Mouse (Mus musculus) liver, embryonic 13.5 days (tissue): ENCODE measurements around the gene Tada1. TPM values are rescaled to one million over a fixed set of nuclear protein-coding genes. Genes with fewer than 3 reads are reported as not detected.

Experiments used
- ATAC-seq: fragments of 200-750 bp; cut with Nextera tagmentation; 2 replicates; pipeline ENCODE4 v1.8.0; 2017; ENCODE audit warnings: low read depth, mild to moderate bottlenecking, moderate number of reproducible peaks, moderate library complexity
- DNase-seq: peaks from one replicate; pipeline ENCODE4 v3.0.0; 2022
- H3K27ac ChIP-seq: fragments of 300-500 bp; sonication (generic); 2 replicates; pipeline ENCODE4 v1.5.1; 2015; ENCODE audit warnings: moderate library complexity, mild to moderate bottlenecking, inconsistent platforms
- H3K27me3 ChIP-seq: fragments of 300-500 bp; sonication (generic); 2 replicates; pipeline ENCODE4 v1.6.1; 2015; ENCODE audit warnings: mild to moderate bottlenecking, inconsistent platforms
- H3K36me3 ChIP-seq: fragments of 300-500 bp; sonication (generic); 2 replicates; pipeline ENCODE4 v1.6.1; 2015; ENCODE audit warnings: mild to moderate bottlenecking, inconsistent platforms
- H3K4me1 ChIP-seq: fragments of 300-500 bp; sonication (generic); replicated peaks from 2 replicates; pipeline ENCODE4 v1.6.1; 2015; ENCODE audit warnings: inconsistent platforms
- H3K4me2 ChIP-seq: fragments of 300-500 bp; sonication (generic); 2 replicates; pipeline ENCODE4 v1.6.1; 2015; ENCODE audit warnings: inconsistent platforms, mild to moderate bottlenecking, moderate library complexity
- H3K4me3 ChIP-seq: fragments of 300-500 bp; sonication (generic); replicated peaks from 2 replicates; pipeline ENCODE4 v1.5.1; 2015; ENCODE audit warnings: mild to moderate bottlenecking, inconsistent platforms
- H3K9ac ChIP-seq: fragments of 300-500 bp; sonication (generic); 2 replicates; pipeline ENCODE4 v1.6.1; 2015; ENCODE audit warnings: mild to moderate bottlenecking, inconsistent platforms
- H3K9me3 ChIP-seq: fragments of 300-500 bp; sonication (generic); replicated peaks from 2 replicates; pipeline ENCODE4 v1.6.1; 2016; ENCODE audit warnings: inconsistent platforms
- WGBS: fragments of 180-500 bp; shearing (Covaris S2); methylation state at CpG from one replicate; pipeline ENCODE4 v1.1.7; 2015; ENCODE audit not compliant: insufficient replicate concordance; 5-methylcytosine and 5-hydroxymethylcytosine counted together
- polyA plus RNA-seq: library from polyadenylated mRNA; unstranded; fragments of >200 nt; fragmentation: Nextera tagmentation; extraction: Ambion mirVana; gene quantifications from 2 replicates; pipeline ENCODE4 v1.2.1, GENCODE M21; 2015

Tada1 gene
- polyA plus RNA-seq, 1 experiment from 2014 or later = 25.7 TPM

DNA sequence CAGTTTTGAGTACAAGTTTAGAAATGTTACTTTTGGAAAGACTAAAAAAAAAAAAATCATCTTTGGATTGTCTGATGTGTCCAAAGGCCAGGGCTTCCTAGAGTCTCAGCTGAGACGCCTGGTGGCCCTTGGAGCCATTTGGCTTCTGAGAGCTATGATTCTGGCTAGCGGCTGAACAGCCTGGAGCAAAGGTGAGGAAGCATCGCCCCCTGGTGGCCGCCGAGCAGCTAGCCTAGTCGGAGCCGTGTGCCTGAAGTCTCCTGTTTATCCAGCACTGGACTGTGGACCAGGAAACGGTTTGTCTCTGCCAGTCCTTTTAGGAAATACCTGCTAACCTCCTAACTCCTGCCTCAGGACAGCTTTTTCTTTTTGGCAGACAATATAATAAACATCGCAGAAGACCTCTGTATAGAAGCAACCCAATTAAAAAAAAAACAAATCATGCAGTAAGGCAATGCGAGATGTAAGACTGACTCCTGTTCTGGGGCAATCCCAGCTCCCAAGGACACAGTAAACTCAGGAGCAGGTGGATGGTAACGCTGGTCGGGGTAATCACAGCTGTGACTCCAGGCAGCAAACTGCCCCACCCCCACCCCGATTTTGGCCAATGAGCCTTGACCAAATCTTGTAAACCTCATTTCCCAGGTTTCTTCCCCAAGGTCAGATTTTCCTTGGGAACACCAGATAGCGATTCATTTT lies 18.6 kb upstream of the Tada1 start:
- Histone ChIP-seq H3K9me3 (no peaks in the 10 kb centered on the region), H3K4me1 (no peaks in the 10 kb centered on the region), H3K4me3 (no peak overlapping the region), H3K9ac (no peak overlapping the region), H3K4me2 (no peak overlapping the region), H3K36me3 (no peaks in the 10 kb centered on the region), H3K27ac (no peak overlapping the region), H3K27me3 (no peaks in the 10 kb centered on the region)
- WGBS = 26% methylated on average over 14 of the region's 14 CpGs
- ATAC-seq = peak; percentile 70
- DNase-seq = peak; percentile 41

DNA sequence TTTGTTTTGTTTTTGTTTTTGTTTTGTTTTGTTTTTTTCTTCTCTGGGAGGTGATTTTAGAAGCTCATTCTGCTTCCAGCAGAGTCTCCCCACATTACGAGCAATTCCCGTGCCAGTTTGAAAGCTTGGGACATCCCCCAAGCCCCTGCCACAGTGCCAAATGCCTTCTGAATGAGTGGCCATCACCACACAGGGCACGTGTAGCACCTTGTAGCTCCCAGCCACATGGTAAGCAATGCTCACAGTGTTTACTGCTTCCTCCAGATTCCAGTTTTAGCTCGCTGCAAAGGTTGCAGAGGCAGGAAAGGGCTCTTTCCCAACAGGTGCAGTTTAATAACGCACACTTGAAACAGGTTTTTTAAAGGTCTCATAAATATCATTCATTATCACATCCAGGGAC lies 18.0 kb upstream of the Tada1 start:
- Histone ChIP-seq H3K4me1 (no peaks in the 10 kb centered on the region), H3K4me2 (no peak overlapping the region), H3K9ac (no peak overlapping the region), H3K27me3 (no peaks in the 10 kb centered on the region), H3K27ac (no peak overlapping the region), H3K4me3 (no peak overlapping the region), H3K36me3 (no peaks in the 10 kb centered on the region), H3K9me3 (no peaks in the 10 kb centered on the region)
- ATAC-seq (no peak), DNase-seq (no peak)
- 50% methylated on average over 5 of the region's 5 CpGs for WGBS

- H3K4me3 ChIP-seq = no peak overlapping the region
- no peaks in the 10 kb centered on the region for H3K36me3 ChIP-seq
- H3K27me3 ChIP-seq = no peaks in the 10 kb centered on the region
- no peaks in the 10 kb centered on the region for H3K9me3 ChIP-seq
- no peaks in the 10 kb centered on the region for H3K4me1 ChIP-seq
- WGBS = 45% methylated on average over 3 of the region's 3 CpGs
- no peak overlapping the region for H3K9ac ChIP-seq
- no peak for ATAC-seq
- H3K27ac ChIP-seq = no peak overlapping the region
- DNase-seq = no peak
- H3K4me2 ChIP-seq = no peak overlapping the region
Observed at GRCm38 (mm10) chr1:166361842-166362241, 17.1 kb upstream of the Tada1 start.

DNA sequence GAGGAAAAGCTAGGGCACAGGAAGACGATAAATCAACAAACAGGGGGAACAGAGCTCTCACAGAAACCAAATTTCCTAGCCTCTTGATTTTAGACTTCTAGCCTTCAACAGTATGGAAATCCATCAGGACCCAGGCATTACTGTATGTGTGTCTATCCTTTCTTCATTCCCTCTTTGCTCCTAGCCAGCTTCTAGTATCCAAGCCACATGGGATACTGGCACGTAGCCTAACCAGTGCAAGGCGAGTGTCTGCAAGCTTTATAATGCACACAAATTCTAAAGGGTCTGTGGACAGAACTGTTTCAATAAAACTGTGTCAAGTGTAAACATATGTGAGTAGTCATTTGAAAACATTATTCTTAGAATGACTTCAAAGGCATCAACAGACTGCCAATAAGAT lies 16.2 kb upstream of the Tada1 start:
- Histone ChIP-seq H3K36me3 (no peaks in the 10 kb centered on the region), H3K4me2 (no peak overlapping the region), H3K27me3 (no peaks in the 10 kb centered on the region), H3K27ac (no peak overlapping the region), H3K4me1 (no peaks in the 10 kb centered on the region), H3K4me3 (no peak overlapping the region), H3K9ac (no peak overlapping the region), H3K9me3 (no peaks in the 10 kb centered on the region)
- ATAC-seq (no peak), DNase-seq (no peak)
- WGBS = 53% methylated on average over 3 of the region's 3 CpGs

DNA sequence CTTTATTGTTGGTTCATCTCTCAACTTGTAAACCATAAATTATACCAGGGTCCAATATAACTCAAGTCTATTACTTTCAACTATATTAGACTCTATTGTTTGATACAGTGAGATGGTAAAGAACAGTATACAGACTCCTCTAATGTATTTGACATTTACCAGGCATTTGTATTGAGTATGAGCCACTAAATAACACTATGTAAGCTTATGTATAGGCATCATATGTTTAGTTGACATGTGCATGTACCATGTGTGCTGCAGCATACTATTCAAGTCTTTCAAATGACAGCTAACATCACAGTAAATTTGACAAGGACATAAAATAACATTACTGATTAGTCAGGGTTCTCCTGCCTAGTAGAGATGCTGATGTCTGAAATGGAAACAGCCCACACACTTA lies 15.8 kb upstream of the Tada1 start:
- DNase-seq = no peak

DNA sequence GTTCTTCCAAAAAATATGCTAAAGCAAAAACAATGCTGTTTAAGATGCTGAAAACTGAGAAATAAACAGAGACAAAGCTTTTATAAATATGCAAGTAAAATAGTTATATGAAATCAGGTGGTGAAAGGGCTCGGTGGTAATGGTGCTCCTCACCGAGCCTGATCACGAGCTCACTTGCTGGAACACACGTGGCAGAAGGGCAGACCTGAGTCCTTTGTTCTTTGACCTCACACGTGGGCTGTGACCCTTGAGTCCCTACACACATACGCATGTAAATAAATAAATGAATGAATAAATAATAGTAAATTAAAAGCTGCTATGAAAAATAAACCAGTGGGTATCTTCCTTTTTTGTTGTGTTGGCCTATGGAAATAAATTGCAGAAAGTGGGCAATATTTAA lies 1.7 kb upstream of the Tada1 start:
- WGBS = 76% methylated on average over 6 of the region's 6 CpGs
- ATAC-seq (no peak), DNase-seq (no peak)
- no peak overlapping the region for H3K4me3 ChIP-seq
- no peak overlapping the region for H3K4me2 ChIP-seq
- H3K27me3 ChIP-seq = no peaks in the 10 kb centered on the region
- 0 out of 2 replicates have a peak, but pooled peaks cover 4% of the 10 kb centered on the region for H3K9me3 ChIP-seq
- no peak overlapping the region for H3K9ac ChIP-seq
- no peaks in the 10 kb centered on the region for H3K36me3 ChIP-seq
- no peak overlapping the region for H3K27ac ChIP-seq
- peaks cover 29% of the 10 kb centered on the region for H3K4me1 ChIP-seq

More for the DNA sequence above, 15.8 kb upstream of the Tada1 start:
- no peaks in the 10 kb centered on the region for H3K4me1 ChIP-seq
- no peaks in the 10 kb centered on the region for H3K27me3 ChIP-seq
- no peak overlapping the region for H3K9ac ChIP-seq
- H3K9me3 ChIP-seq = no peaks in the 10 kb centered on the region
- H3K4me2 ChIP-seq = no peak overlapping the region
- H3K36me3 ChIP-seq = no peaks in the 10 kb centered on the region
- no peak overlapping the region for H3K4me3 ChIP-seq
- H3K27ac ChIP-seq = no peak overlapping the region
- no peak for ATAC-seq

GRCm38 (mm10) chr1:166378431-166379012 lies 375 bp upstream of the Tada1 start:
- H3K4me1 ChIP-seq = peaks cover 29% of the 10 kb centered on the region
- DNase-seq (no peak), ATAC-seq (no peak)
- H3K9me3 ChIP-seq = 0 out of 2 replicates have a peak, but pooled peaks cover 4% of the 10 kb centered on the region
- 10% methylated on average over 21 of the region's 21 CpGs for WGBS
- peaks cover 11% of the 10 kb centered on the region for H3K36me3 ChIP-seq
- H3K27ac ChIP-seq = peak overlapping the region; percentile 75
- peak overlapping the region; percentile 93 for H3K4me2 ChIP-seq
- H3K27me3 ChIP-seq = no peaks in the 10 kb centered on the region
- H3K4me3 ChIP-seq = peak overlapping the region; percentile 91
- H3K9ac ChIP-seq = peak overlapping the region; percentile 94

- Histone ChIP-seq H3K4me1 (peaks cover 29% of the 10 kb centered on the region), H3K9ac (peak overlapping the region; percentile 94), H3K4me3 (peak overlapping the region; percentile 91), H3K9me3 (no peaks in the 10 kb centered on the region), H3K4me2 (peak overlapping the region; percentile 93), H3K27ac (peak overlapping the region; percentile 84), H3K27me3 (no peaks in the 10 kb centered on the region), H3K36me3 (peaks cover 20% of the 10 kb centered on the region)
- peak; percentile 46 for ATAC-seq
- WGBS = 2% methylated on average over 39 of the region's 41 CpGs
- DNase-seq = peak; percentile 61
Observed at GRCm38 (mm10) chr1:166379630-166380231, 834 bp downstream of the Tada1 start.

- 42% methylated on average over 10 of the region's 10 CpGs for WGBS
- DNase-seq (no peak), ATAC-seq (no peak)
- Histone ChIP-seq H3K9me3 (no peaks in the 10 kb centered on the region), H3K9ac (peak overlapping the region; percentile 94; the same call in 1 of the 2 replicates), H3K4me1 (peaks cover 29% of the 10 kb centered on the region), H3K4me3 (peak overlapping the region; percentile 91; the same call in 1 of the 2 replicates), H3K27me3 (no peaks in the 10 kb centered on the region), H3K27ac (no peak overlapping the region), H3K36me3 (peaks cover 35% of the 10 kb centered on the region), H3K4me2 (peak overlapping the region; percentile 93)
Observed at GRCm38 (mm10) chr1:166381336-166381735, 2.4 kb downstream of the Tada1 start.

DNA sequence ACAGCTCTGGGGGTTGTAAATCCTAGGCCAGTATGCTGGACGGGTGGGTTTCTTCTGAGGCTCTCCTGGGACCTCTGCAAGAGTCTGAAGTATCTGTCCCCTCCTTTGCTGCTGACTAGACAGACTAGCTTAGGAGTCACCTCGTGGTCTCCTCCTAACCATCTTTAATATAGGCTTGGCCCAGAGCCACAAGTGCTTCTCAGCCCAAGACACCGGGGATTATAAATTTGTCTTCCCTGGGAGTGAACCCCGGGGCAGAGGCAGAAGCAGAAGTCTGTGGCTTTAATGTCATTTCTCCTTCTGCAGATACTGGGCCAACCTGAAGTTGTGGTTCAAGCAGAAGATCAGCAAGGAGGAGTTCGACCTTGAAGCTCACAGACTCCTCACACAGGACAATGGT lies 2.9 kb downstream of the Tada1 start:
- H3K27me3 ChIP-seq = no peaks in the 10 kb centered on the region
- peak overlapping the region; percentile 93; the same call in 1 of the 2 replicates for H3K4me2 ChIP-seq
- peaks cover 29% of the 10 kb centered on the region for H3K4me1 ChIP-seq
- H3K27ac ChIP-seq = no peak overlapping the region
- DNase-seq (no peak), ATAC-seq (no peak)
- 0 out of 2 replicates have a peak overlapping the region, but pooled peaks have one; percentile 94 for H3K9ac ChIP-seq
- peaks cover 40% of the 10 kb centered on the region for H3K36me3 ChIP-seq
- WGBS = 34% methylated on average over 5 of the region's 5 CpGs
- H3K4me3 ChIP-seq = no peak overlapping the region
- H3K9me3 ChIP-seq = no peaks in the 10 kb centered on the region

- H3K4me1 ChIP-seq = peaks cover 29% of the 10 kb centered on the region
- no peak for ATAC-seq
- H3K27me3 ChIP-seq = no peaks in the 10 kb centered on the region
- no peak overlapping the region for H3K27ac ChIP-seq
- H3K36me3 ChIP-seq = peaks cover 48% of the 10 kb centered on the region
- 78% methylated on average over 4 of the region's 4 CpGs for whole genome bisulfite sequencing
- H3K4me3 ChIP-seq = no peak overlapping the region
- no peak overlapping the region for H3K9ac ChIP-seq
- H3K9me3 ChIP-seq = no peaks in the 10 kb centered on the region
- no peak overlapping the region for H3K4me2 ChIP-seq
- no peak for DNase-seq
Observed at GRCm38 (mm10) chr1:166382626-166383025, 3.7 kb downstream of the Tada1 start.
